Mouse (Mus musculus): ENCODE data around the gene Cfap74. TPM values are rescaled to one million over a fixed set of nuclear protein-coding genes. Genes with fewer than 3 reads are reported as not detected.

Gene Cfap74
- polyA plus RNA-seq, 1 experiment = 5.1 TPM

DNA sequence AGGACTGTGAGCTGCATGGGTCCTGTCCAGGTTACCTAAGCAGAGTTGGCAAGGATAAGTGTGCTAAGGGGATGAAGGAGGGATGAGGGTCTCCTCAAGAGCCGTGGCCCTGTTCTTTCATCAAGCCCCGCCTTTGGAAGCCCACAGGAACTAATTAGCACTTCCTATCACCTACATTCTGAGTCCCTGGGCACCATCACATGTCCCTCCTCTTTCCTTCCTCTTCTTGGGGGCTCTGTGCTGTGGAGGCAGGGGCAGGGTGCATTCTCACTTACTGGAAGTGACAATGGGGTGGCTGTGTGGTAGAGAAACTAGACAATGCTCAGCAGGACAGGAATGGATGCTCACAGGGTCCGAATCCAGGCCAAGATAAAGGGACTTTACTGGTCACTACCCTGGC, 78.8 kb downstream of the Cfap74 start:
- TF ChIP-seq CTCF (IDR thresholded peaks at IDR 0.05; ENCODE audit: borderline replicate concordance, extremely low read depth, insufficient read depth, insufficient read length) = no peak
- no peak for TF ChIP-seq POLR2A (IDR thresholded peaks at IDR 0.05; ENCODE audit: borderline replicate concordance, extremely low read depth, insufficient read depth, insufficient read length, poor library complexity, severe bottlenecking)

DNA sequence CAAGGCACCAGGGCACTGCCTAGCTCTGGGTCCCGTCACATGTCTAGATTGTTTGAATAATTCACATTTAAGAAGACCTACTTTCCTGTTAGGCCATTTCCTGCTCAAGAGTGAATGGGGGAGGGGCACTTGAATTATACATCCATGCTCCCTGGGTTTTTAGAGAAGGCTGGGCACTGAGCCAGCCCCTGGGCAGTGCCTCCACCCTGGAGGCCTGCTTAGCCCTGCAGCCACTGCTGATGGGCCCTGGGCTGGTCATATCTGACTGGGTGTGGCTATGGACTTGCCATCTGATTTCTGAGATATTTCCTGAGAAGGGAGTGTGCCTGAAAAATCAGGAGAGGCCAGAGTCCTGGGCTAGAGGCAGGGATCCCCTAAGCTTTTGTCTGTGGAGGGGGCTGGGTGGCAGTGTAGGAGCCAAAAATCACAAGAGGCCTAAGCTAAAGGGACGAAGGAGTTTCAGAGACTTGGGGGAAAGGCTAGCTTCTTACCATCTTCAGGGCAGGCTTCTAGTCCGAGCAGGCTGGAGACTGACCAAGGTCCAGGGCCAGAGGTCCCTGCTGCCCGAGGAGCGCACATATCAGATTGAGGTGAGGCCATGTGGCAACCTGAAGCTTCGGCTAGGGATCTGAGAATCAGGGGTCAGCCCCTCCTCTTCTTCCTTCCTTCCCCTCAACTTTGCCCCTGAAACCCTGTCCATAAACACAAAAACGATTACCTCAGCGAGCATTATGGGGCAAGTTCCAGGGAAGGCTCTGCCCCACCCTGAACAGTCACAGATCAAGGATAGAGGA, 79.4 kb downstream of the Cfap74 start:
- TF ChIP-seq POLR2A (IDR thresholded peaks at IDR 0.05; ENCODE audit: borderline replicate concordance, extremely low read depth, insufficient read depth, insufficient read length, poor library complexity, severe bottlenecking) (no peak), CTCF (IDR thresholded peaks at IDR 0.05; ENCODE audit: borderline replicate concordance, extremely low read depth, insufficient read depth, insufficient read length) (no peak)
- peak; percentile 89 for DNase-seq (ENCODE audit: low read depth)

More for the DNA sequence above, 78.8 kb downstream of the Cfap74 start:
- no peak for DNase-seq (ENCODE audit: low read depth)

DNA sequence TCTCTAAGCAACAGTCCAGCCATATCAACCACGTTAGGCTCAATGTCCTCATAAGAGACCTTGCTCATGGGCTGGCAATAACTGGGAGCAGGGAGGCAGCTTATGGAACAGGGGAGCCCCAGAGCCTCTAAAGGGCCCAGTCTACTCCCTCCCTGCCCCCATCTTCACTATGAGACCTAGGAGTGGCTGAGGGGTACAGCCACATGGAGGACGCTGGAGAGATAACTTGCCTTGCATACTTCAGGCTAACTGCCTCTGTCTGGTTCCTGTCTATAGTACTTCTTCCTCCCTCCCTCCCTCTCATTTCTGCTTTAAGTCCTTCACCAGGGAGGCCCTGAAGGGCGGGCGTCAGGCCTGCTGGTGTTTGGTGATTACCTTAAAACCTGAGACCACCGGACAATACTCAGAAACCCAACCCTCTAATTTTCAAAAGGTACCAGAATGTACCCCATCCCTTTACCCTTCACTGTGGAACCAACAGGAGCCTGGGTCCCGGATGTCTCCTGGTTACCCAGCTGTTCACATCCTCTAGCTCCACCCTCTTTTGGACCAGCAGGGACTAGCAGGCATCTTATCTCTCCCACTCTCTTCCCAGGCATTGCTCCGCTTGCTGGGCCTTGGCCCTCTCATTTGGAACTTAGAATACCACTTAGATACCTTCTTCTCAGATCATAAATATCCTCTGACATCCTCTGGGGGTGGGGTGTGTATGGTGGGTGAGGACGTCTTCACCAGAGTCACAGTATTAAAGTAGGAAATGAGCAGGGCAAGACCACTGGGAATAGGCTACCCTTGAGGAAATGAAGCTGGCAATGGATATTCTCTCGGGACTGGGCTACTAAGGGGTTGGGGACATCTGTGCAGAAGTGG, 80.3 kb downstream of the Cfap74 start:
- TF ChIP-seq POLR2A (IDR thresholded peaks at IDR 0.05; ENCODE audit: borderline replicate concordance, extremely low read depth, insufficient read depth, insufficient read length, poor library complexity, severe bottlenecking) (no peak), CTCF (IDR thresholded peaks at IDR 0.05; ENCODE audit: borderline replicate concordance, extremely low read depth, insufficient read depth, insufficient read length) (no peak)
- DNase-seq (ENCODE audit: low read depth) = no peak

DNA sequence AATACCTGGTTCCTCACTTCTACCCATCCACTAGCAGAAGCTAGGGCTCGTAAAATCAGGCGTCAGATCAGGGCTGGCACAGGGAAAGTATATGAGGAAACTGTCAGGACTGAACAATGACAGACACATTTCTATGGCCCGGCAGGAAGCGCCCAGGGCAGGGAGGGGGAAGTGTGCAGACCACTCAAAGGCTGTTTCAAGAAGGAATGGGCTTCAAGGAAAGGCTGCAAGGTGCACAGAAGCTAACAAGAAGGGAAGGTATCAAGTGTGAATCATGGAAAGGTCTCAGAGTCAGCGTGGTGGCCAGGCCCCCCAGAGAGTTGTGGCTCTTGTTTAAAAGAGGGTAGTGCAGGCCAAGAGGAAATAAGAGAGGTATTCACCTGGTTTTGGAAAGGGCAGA, 81.5 kb downstream of the Cfap74 start:
- TF ChIP-seq POLR2A (IDR thresholded peaks at IDR 0.05; ENCODE audit: borderline replicate concordance, extremely low read depth, insufficient read depth, insufficient read length, poor library complexity, severe bottlenecking) (no peak), CTCF (IDR thresholded peaks at IDR 0.05; ENCODE audit: borderline replicate concordance, extremely low read depth, insufficient read depth, insufficient read length) (no peak)
- DNase-seq (ENCODE audit: low read depth) = peak; percentile 24

DNA sequence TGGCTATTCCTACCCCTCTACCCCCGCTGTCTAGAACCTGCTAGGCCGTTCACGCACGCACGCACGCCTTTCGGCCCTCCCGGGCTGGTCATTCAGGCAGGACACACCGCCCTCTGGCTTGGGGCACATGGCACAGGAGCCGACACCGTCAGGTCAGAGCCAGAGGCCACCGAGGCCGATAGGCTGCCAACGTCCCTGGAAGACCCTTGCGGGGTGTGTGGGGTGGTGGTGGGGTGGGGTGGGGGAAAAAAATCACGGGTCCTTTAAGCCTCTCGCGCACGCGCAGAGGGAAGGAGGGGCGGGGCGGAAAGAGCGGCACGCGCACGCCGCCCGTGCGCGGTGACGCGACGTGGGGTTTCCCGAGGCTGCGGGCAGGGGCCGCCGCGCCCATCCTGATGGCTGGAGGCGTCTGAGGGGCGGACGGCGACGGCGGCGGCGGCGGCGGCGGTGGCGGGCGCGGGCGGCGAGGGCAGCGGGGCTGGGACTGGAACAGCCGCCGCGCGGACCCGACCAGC, 82.1 kb downstream of the Cfap74 start, which contains the start of gene Gnb1:
TSS of gene Gnb1 (plus strand) at position 372 of the 515 bp plus-strand sequence.
- DNase-seq (ENCODE audit: low read depth) = peak; percentile 95
- TF ChIP-seq CTCF (IDR thresholded peaks at IDR 0.05; ENCODE audit: borderline replicate concordance, extremely low read depth, insufficient read depth, insufficient read length) (no peak), POLR2A (IDR thresholded peaks at IDR 0.05; ENCODE audit: borderline replicate concordance, extremely low read depth, insufficient read depth, insufficient read length, poor library complexity, severe bottlenecking) (peak; percentile 75; the same call in 1 of the 2 replicates)

DNA sequence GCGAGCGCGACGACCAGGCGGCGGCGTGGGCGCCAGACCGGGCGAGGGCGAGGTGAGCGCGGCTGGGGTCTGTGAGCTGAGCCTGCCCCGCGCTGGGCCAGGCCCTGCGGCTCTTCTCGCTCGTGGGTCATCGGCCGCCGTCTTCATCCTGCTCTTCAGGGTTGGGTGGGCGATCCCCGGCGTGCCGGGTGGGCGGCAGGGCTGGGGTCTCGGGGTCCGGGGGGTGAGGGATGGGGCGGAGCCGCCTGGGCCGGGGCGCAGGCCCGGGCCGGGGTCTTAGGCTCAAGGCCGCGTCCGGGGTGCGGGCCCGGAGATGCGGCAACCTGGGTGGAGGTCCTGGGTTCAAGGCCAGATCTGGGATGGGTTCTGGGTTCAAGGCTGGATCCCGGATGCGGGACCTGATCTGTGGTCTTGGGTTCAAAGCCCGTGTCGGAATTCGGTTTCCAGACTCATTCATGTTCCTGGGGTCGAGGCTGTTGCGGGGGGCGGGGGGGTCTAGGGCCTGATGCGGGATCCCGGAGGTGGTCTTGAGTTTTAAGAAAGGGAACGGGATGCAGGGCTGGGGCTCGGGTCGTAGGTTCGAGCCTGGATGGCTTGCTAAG, 82.6 kb downstream of the Cfap74 start:
- peak; percentile 62 for DNase-seq (ENCODE audit: low read depth)
- TF ChIP-seq CTCF (IDR thresholded peaks at IDR 0.05; ENCODE audit: borderline replicate concordance, extremely low read depth, insufficient read depth, insufficient read length) = no peak
- TF ChIP-seq POLR2A (IDR thresholded peaks at IDR 0.05; ENCODE audit: borderline replicate concordance, extremely low read depth, insufficient read depth, insufficient read length, poor library complexity, severe bottlenecking) = no peak

DNA sequence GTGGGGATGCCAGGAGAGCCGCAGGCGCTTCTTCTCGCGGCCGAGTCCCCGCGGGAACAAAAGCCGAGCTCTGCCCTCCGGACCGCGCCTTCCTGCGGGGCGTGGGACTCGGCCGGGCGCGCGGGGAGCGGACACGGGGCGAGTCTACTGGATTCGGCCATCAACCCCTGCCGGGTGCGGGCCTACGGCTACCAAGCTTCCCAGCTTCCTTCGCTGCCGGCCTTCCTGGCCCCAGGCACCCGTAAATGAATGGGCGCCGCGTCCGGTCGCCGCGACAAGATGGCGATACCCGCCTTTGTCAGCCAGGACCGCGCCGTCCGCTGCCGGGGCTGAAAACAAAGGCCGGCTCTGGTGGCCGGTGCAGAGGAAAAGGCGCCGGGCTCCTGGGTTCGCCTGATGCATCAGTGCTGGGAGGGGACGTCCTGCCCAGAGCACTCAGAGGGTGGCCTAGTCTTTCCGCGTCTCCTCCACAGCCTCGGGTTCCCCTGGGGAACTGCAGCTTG, 83.2 kb downstream of the Cfap74 start:
- TF ChIP-seq POLR2A (IDR thresholded peaks at IDR 0.05; ENCODE audit: borderline replicate concordance, extremely low read depth, insufficient read depth, insufficient read length, poor library complexity, severe bottlenecking) (no peak), CTCF (IDR thresholded peaks at IDR 0.05; ENCODE audit: borderline replicate concordance, extremely low read depth, insufficient read depth, insufficient read length) (no peak)
- peak; percentile 62 for DNase-seq (ENCODE audit: low read depth)

DNA sequence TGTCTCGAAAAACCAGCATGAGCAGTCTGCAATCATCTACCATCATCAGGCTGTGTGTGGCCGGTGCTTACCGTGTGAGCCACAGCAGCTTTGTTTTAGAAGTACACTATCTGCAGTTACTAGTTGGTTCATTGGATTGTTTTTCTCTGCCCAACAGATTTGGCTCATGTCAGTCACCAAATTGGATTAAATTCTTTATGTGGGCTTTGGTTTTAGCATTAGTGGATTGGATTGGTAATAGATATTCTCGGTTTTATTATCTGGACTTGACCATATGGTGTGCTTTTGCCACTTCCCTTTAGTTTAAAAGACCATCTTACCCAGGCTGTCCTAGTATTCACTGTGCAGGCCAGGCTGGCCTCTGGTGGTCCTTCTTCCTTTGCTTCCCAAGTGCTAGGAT, 85.9 kb downstream of the Cfap74 start:
- DNase-seq (ENCODE audit: low read depth) = no peak
- TF ChIP-seq POLR2A (IDR thresholded peaks at IDR 0.05; ENCODE audit: borderline replicate concordance, extremely low read depth, insufficient read depth, insufficient read length, poor library complexity, severe bottlenecking) (no peak), CTCF (IDR thresholded peaks at IDR 0.05; ENCODE audit: borderline replicate concordance, extremely low read depth, insufficient read depth, insufficient read length) (no peak)

DNA sequence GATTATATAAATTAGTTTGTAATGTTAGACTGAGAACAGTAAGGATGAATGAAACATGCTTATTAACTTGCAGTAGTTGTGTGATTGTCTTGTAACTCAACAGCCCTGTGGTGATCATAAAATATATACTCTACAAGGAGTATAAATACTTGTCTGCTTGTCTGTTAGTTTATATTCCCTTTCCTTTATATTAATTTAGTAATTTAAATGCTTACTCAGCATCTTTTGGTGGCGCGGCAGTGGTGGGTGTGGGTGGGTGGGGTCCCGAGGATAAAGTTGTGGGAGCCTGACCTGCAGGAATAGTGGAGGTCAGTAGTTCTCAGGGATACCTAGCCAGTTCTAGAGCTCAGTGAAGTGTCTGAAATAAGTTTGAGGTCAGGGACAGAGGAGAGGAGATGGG, 89.0 kb downstream of the Cfap74 start:
- no peak for DNase-seq (ENCODE audit: low read depth)

DNA sequence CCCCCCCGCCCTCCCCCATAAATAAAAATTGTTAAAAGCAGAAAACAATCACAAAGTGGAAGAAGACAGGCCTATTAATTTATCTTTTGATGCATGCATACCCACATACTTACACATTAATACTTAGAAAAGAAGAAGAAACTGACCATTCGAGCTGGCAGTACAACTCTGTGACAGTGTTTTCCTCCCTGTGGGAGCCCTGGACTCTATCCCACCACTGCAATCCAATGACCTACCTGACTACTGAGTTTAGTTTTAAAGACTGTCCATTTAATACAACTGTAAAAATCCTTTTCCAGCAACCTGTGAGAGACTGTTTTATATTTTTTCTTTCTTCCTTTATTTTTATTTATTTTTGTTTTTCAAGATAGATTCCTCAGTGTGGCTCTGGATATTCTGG, 92.1 kb downstream of the Cfap74 start:
- TF ChIP-seq POLR2A (IDR thresholded peaks at IDR 0.05; ENCODE audit: borderline replicate concordance, extremely low read depth, insufficient read depth, insufficient read length, poor library complexity, severe bottlenecking) (no peak), CTCF (IDR thresholded peaks at IDR 0.05; ENCODE audit: borderline replicate concordance, extremely low read depth, insufficient read depth, insufficient read length) (no peak)
- no peak for DNase-seq (ENCODE audit: low read depth)

More for the DNA sequence above, 89.0 kb downstream of the Cfap74 start:
- TF ChIP-seq CTCF (IDR thresholded peaks at IDR 0.05; ENCODE audit: borderline replicate concordance, extremely low read depth, insufficient read depth, insufficient read length) (no peak), POLR2A (IDR thresholded peaks at IDR 0.05; ENCODE audit: borderline replicate concordance, extremely low read depth, insufficient read depth, insufficient read length, poor library complexity, severe bottlenecking) (no peak)
